Mouse (Mus musculus) liver, adult 2 months (tissue): ENCODE measurements around the gene Dclk2.

ENCODE experiments used
- CTCF ChIP-seq: fragments of 200-500 bp; IDR thresholded peaks from 2 replicates; pipeline ENCODE4 v1.5.1; 2011; ENCODE audit warnings: low read depth, low read length, control low read depth
- POLR2A ChIP-seq: fragments of 200-500 bp; IDR thresholded peaks from 2 replicates; pipeline ENCODE4 v1.6.1; 2011; ENCODE audit warnings: low read length, control low read depth; ENCODE audit not compliant: insufficient read depth; ENCODE audit errors: extremely low read depth

GRCm38 (mm10) chr3:86793264-86793663, 127.4 kb downstream of the Dclk2 start:
- no peak for TF ChIP-seq CTCF
- no peak for TF ChIP-seq POLR2A
